Mouse (Mus musculus) lung, postnatal 0 days (tissue): Measurements from ENCODE around the gene Zfp934. TPM values are rescaled to one million over a fixed set of nuclear protein-coding genes. Genes with fewer than 3 reads are reported as not detected.
A peak's percentile ranks its signal among the peaks of the same experiment; 100 is the strongest.
"Not testable (repeated sequence)": the region's sequence is repeated elsewhere in the genome, so short reads cannot be mapped to it uniquely, and the experiment has no call there.

Source experiments
- ATAC-seq: fragments of 200-750 bp; cut with Nextera tagmentation; 2 replicates; pipeline ENCODE4 v1.8.0; 2017; ENCODE audit warnings: moderate library complexity
- DNase-seq: peaks from one replicate; pipeline ENCODE4 v3.0.0-alpha.2; 2016; ENCODE audit warnings: low spot score
- H3K27ac ChIP-seq: fragments of 300-500 bp; sonication (generic); 2 replicates; pipeline ENCODE4 v1.5.1; 2014; ENCODE audit warnings: antibody characterized with exemption, mild to moderate bottlenecking, low read length, mixed read lengths
- H3K27me3 ChIP-seq: fragments of 300-500 bp; sonication (generic); replicated peaks from 2 replicates; pipeline ENCODE4 v1.6.1; 2014; ENCODE audit warnings: low read length, mixed read lengths; ENCODE audit not compliant: insufficient read depth
- H3K36me3 ChIP-seq: fragments of 300-500 bp; sonication (generic); 2 replicates; pipeline ENCODE4 v1.6.1; 2014; ENCODE audit warnings: low read length, mixed read lengths; ENCODE audit not compliant: insufficient read depth
- H3K4me1 ChIP-seq: fragments of 300-500 bp; sonication (generic); 2 replicates; pipeline ENCODE4 v1.6.1; 2014; ENCODE audit warnings: antibody characterized with exemption, low read depth, low read length, mixed read lengths; ENCODE audit not compliant: insufficient read depth
- H3K4me2 ChIP-seq: fragments of 300-500 bp; sonication (generic); replicated peaks from 2 replicates; pipeline ENCODE4 v1.6.1; 2014; ENCODE audit warnings: low read depth, mild to moderate bottlenecking, low read length, moderate library complexity, mixed read lengths
- H3K4me3 ChIP-seq: fragments of 300-500 bp; sonication (generic); 2 replicates; pipeline ENCODE4 v1.5.1; 2014; ENCODE audit warnings: low read depth, low read length
- H3K9ac ChIP-seq: fragments of 300-500 bp; sonication (generic); replicated peaks from 2 replicates; pipeline ENCODE4 v1.6.1; 2014; ENCODE audit warnings: low read depth, mild to moderate bottlenecking
- H3K9me3 ChIP-seq: fragments of 300-500 bp; sonication (generic); 2 replicates; pipeline ENCODE4 v1.6.1; 2016; ENCODE audit warnings: low read length, mixed read lengths
- CTCF ChIP-seq: IDR thresholded peaks from 2 replicates; pipeline ENCODE4 v1.5.1; 2016; ENCODE audit warnings: antibody characterized with exemption, mild to moderate bottlenecking
- WGBS: fragments of 180-500 bp; shearing (Covaris S2); extraction: QIAGEN DNeasy Blood & Tissue Kit; methylation state at CpG from one replicate; pipeline ENCODE4 v1.1.7; 2014; 5-methylcytosine and 5-hydroxymethylcytosine counted together
- microRNA-seq: library from miRNA; unstranded; fragments of <30 nt; microRNA quantifications from one replicate; pipeline ENCODE4, GENCODE M21; 2016
- polyA plus RNA-seq: library from polyadenylated mRNA; unstranded; fragments of >200 nt; fragmentation: Nextera tagmentation; extraction: Ambion mirVana; gene quantifications from 2 replicates; pipeline ENCODE4 v1.2.1, GENCODE M21; 2015

The Zfp934 gene
- polyA plus RNA-seq, 1 experiment from 2014 or later, result 4.2 TPM

DNA sequence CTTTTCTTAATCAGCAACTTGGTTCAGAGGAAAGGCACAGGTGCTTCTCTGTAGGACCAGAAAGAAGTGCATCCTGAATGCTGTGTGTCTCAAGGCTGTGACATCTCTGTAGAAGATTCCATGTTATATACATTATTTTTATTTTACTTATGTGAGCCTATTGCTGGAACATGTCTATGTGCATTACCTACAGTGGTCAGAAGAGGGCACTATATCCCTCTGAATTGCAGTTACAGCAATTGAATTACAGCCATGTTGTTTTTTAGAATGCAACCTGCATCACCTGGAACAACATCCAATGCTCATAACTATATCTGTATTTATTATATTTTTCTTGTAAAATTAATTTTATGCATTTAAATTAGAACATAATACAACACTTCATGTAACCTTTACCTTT is 101.1 kb downstream of the Zfp934 start:
- H3K4me1 ChIP-seq, H3K9ac ChIP-seq, H3K4me2 ChIP-seq, H3K27ac ChIP-seq, H3K9me3 ChIP-seq, H3K27me3 ChIP-seq, H3K36me3 ChIP-seq, ATAC-seq, H3K4me3 ChIP-seq: not testable (repeated sequence)
- TF ChIP-seq CTCF, result peak; percentile 56
- peak; percentile 25 for DNase-seq

DNA sequence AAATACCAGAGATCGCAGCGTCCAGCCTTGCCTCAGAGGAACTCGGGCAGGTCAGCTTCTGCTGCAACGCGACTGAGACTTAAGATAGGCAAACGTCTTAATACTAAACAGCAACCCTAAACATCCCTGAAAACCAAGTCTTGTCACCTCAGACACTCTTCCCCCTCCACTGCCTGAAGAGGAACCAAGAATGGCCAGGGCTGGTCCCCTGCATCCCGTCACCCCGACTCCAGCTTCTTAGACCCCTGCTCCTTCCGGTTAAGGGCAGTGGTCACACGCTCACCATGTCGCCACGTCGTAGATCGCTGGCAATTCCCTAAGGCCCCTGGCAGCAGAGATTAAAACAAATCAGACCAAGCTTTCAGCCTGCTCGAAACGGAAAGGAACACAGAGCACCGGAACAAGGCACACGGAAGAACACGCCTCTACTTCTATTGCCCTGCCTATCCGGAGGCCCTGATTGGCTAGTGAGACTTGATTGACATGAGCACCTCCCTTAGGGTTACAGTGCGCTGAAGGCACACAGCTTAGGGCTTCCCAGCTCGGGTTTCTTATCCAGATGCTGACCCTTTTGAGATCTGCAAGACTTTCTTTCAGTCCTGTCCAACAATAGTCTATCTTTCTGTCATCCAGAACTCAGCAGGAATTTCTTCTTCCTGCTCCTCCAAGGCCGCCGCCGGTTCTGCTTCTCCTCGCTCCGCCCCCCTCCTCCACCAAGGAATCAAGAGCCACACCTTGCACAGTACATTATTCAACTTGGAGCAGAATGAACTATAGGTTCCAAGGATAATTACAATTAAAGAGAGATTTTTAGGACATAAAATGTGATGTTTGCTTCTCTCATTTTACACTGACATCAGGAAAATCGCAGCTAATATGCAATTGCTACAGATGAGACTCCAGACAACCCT is 104.3 kb downstream of the Zfp934 start, which contains the start of gene Gm49359:
Gene Gm49359, minus strand, starts transcription at position 409 of the 911 bp plus-strand sequence.
- WGBS, result 2% methylated on average over 28 of the region's 28 CpGs
- H3K9ac ChIP-seq, result peak within 1 kb of the TSS; percentile 67
- peak within 1 kb of the TSS; percentile 46 for H3K4me2 ChIP-seq
- H3K27me3 ChIP-seq, H3K36me3 ChIP-seq, H3K4me1 ChIP-seq, H3K9me3 ChIP-seq: not testable (repeated sequence)
- peak within 1 kb of the TSS; percentile 67 for H3K4me3 ChIP-seq
- DNase-seq (peak; percentile 97), ATAC-seq (peak; percentile 100)
- H3K27ac ChIP-seq, result peak within 1 kb of the TSS; percentile 87

Small RNA genes within 50 kb of the gene (microRNA-seq; reads per million reads assigned to microRNA genes)
- gene Gm22256, result not detected

Other genes with a start within 250 kb of the Zfp934 start
- gene Gm3604, start 188.0 kb downstream of the Zfp934 start, polyA plus RNA-seq, result 1.7 and 1.8 TPM in 2 replicates
- 6.7 and 9.0 TPM in 2 replicates for gene Gm49359, start 104.4 kb downstream of the Zfp934 start, polyA plus RNA-seq
- not detected in 2 replicates for gene Zfp935, start 12.7 kb downstream of the Zfp934 start, polyA plus RNA-seq
- gene 6720489N17Rik, start 53.0 kb upstream of the Zfp934 start, polyA plus RNA-seq, result 2.6 and 3.6 TPM in 2 replicates
- gene Platr25, start 189.5 kb upstream of the Zfp934 start, polyA plus RNA-seq, result 8.4 and 9.0 TPM in 2 replicates
- gene Gm5141, start 214.6 kb upstream of the Zfp934 start, polyA plus RNA-seq, result 2.1 and 3.4 TPM in 2 replicates